Comparison of ENCODE assay signal across 16 mouse cellular contexts in the genomic region with DNA sequence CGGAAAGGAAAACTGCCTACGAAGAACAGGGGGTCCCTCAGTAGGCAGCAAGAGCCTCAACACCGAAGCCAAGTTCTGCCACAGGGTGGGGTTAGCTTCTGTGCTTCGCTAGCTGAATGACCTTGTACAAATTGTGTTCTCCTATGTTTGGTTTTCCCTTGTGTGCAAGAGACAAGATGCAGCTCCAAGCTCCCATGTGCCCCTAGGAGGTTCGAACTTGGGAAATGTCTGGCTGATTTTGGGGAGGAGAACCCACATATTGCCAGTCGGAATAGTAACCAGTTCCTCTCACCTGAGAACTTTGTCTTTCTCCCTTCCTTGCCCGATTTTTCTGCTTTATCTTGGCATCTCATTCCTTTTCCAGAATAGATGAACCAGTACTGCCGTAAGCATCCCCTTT. TPM values are rescaled to one million over a fixed set of nuclear protein-coding genes. Genes with fewer than 3 reads are reported as not detected.
DNase-seq lines count a peak whose midpoint lies in the region; ATAC-seq and TF ChIP-seq lines count a peak whose summit lies in the region.
"Had no signal": no experiment of that assay in that cellular context is flagged by ENCODE, and none has a peak within 500 bp of the region (broad histone marks: within the 10 kb centered on the region; RNA-seq: fewer than 3 reads in every experiment).

No protein-coding gene starts in this region.

- ATAC-seq in forebrain, embryonic 13.5 days: no peak
- no peak for ATAC-seq in hindbrain, embryonic 13.5 days (ENCODE audit: low FRiP score)
- ATAC-seq in midbrain, embryonic 15.5 days (replicated peaks): no peak
- no peak for ATAC-seq in megakaryocyte-erythroid progenitor cell, adult 5-6 weeks (replicated peaks; ENCODE audit: low FRiP score, low TSS enrichment, poor library complexity, severe bottlenecking)

- H3K36me3 ChIP-seq in forebrain, embryonic 13.5 days (ENCODE audit: poor library complexity, severe bottlenecking): no peaks in the 10 kb centered on the region
- no peaks in the 10 kb centered on the region for H3K36me3 ChIP-seq in forebrain, embryonic 10.5 days (replicated peaks)
- peaks cover 22% of the 10 kb centered on the region for H3K36me3 ChIP-seq in E14TG2a.4 (ENCODE audit: insufficient read depth, low read length)
- H3K36me3 ChIP-seq in hindbrain, embryonic 13.5 days: no peaks in the 10 kb centered on the region; the same call in 1 of the 2 replicates
- no peaks in the 10 kb centered on the region for H3K36me3 ChIP-seq in midbrain, embryonic 15.5 days (replicated peaks)
- H3K36me3 ChIP-seq: embryonic facial prominence, embryonic 15.5 days; heart, embryonic 10.5 days; liver, embryonic 15.5 days had no signal

- no peak overlapping the region for H3K9ac ChIP-seq in forebrain, embryonic 13.5 days
- peak overlapping the region; percentile 85 for H3K9ac ChIP-seq in hindbrain, embryonic 13.5 days
- peak overlapping the region; percentile 75 for H3K9ac ChIP-seq in midbrain, embryonic 15.5 days
- H3K9ac ChIP-seq: embryonic facial prominence, embryonic 15.5 days; liver, embryonic 15.5 days had no signal

- H3K4me1 ChIP-seq in forebrain, embryonic 13.5 days: peaks cover 40% of the 10 kb centered on the region
- peaks cover 28% of the 10 kb centered on the region for H3K4me1 ChIP-seq in forebrain, embryonic 10.5 days
- H3K4me1 ChIP-seq in E14TG2a.4 (replicated peaks; ENCODE audit: low read depth, low read length): peaks cover 42% of the 10 kb centered on the region
- H3K4me1 ChIP-seq in hindbrain, embryonic 13.5 days (replicated peaks): peaks cover 57% of the 10 kb centered on the region
- H3K4me1 ChIP-seq in midbrain, embryonic 15.5 days: peaks cover 37% of the 10 kb centered on the region

- WGBS in forebrain, embryonic 13.5 days: 24% methylated on average over 8 of the region's 8 CpGs
- 35% methylated on average over 8 of the region's 8 CpGs for WGBS in forebrain, embryonic 10.5 days
- WGBS in hindbrain, embryonic 13.5 days: 33% methylated on average over 8 of the region's 8 CpGs
- 33% methylated on average over 8 of the region's 8 CpGs for WGBS in midbrain, embryonic 15.5 days

- DNase-seq in forebrain, embryonic 10.5 days (ENCODE audit: extremely low spot score, low spot score): no peak
- DNase-seq in urinary bladder, adult 18-20 months (ENCODE audit: low spot score in 2 of 2): no peak
- no peak for DNase-seq in frontal cortex, postnatal 10 days (ENCODE audit: low spot score in 2 of 2)
- DNase-seq: kidney, adult 11 months had no signal

- H3K27me3 ChIP-seq in forebrain, embryonic 13.5 days: peaks cover 92% of the 10 kb centered on the region
- H3K27me3 ChIP-seq in forebrain, embryonic 10.5 days (ENCODE audit: poor library complexity, severe bottlenecking): peaks cover 100% of the 10 kb centered on the region
- H3K27me3 ChIP-seq in E14TG2a.4 (ENCODE audit: insufficient read depth, low read length): peaks cover 84% of the 10 kb centered on the region
- H3K27me3 ChIP-seq in hindbrain, embryonic 13.5 days: peaks cover 98% of the 10 kb centered on the region
- H3K27me3 ChIP-seq in midbrain, embryonic 15.5 days (replicated peaks): peaks cover 73% of the 10 kb centered on the region

- TF ChIP-seq CTCF in E14TG2a.4 (conservative IDR thresholded peaks at IDR 0.05; ENCODE audit: low read length): no peak

- no peaks in the 10 kb centered on the region for H3K9me3 ChIP-seq in forebrain, embryonic 13.5 days (replicated peaks)
- H3K9me3 ChIP-seq in forebrain, embryonic 10.5 days: no peaks in the 10 kb centered on the region
- H3K9me3 ChIP-seq in E14TG2a.4 (ENCODE audit: low read length): peaks cover 11% of the 10 kb centered on the region
- no peaks in the 10 kb centered on the region for H3K9me3 ChIP-seq in hindbrain, embryonic 13.5 days
- no peaks in the 10 kb centered on the region for H3K9me3 ChIP-seq in midbrain, embryonic 15.5 days
- H3K9me3 ChIP-seq: embryonic facial prominence, embryonic 15.5 days; G1E; heart, embryonic 10.5 days; liver, embryonic 15.5 days had no signal

- H3K4me2 ChIP-seq in forebrain, embryonic 13.5 days: peak overlapping the region; percentile 78
- peak overlapping the region; percentile 82 for H3K4me2 ChIP-seq in hindbrain, embryonic 13.5 days
- peak overlapping the region; percentile 91 for H3K4me2 ChIP-seq in midbrain, embryonic 15.5 days

- H3K27ac ChIP-seq in forebrain, embryonic 13.5 days: no peak overlapping the region
- H3K27ac ChIP-seq in forebrain, embryonic 10.5 days: no peak overlapping the region
- H3K27ac ChIP-seq in hindbrain, embryonic 13.5 days: no peak overlapping the region
- no peak overlapping the region for H3K27ac ChIP-seq in midbrain, embryonic 15.5 days
- H3K27ac ChIP-seq: embryonic facial prominence, embryonic 15.5 days; heart, embryonic 10.5 days; liver, embryonic 15.5 days; macrophage; stomach, postnatal 0 days had no signal

- H3K4me3 ChIP-seq in forebrain, embryonic 13.5 days: peak overlapping the region; percentile 58
- H3K4me3 ChIP-seq in forebrain, embryonic 10.5 days: no peak overlapping the region
- H3K4me3 ChIP-seq in E14TG2a.4 (replicated peaks; ENCODE audit: low read length): 0 out of 2 replicates have a peak overlapping the region, but pooled peaks have one; percentile 91
- H3K4me3 ChIP-seq in hindbrain, embryonic 13.5 days: peak overlapping the region; percentile 60
- H3K4me3 ChIP-seq in midbrain, embryonic 15.5 days: peak overlapping the region; percentile 71

RNA-seq across cellular contexts. Expression of a gene that starts 0.9 kb away (rescaled TPM):
- polyA plus RNA-seq in forebrain, embryonic 13.5 days (2015; fragmentation: Nextera tagmentation; extraction: Ambion mirVana): 0.37 and 0.50 TPM in 2 replicates
- 0.11 and 0.17 TPM in 2 replicates for polyA plus RNA-seq in forebrain, embryonic 10.5 days (2016; fragmentation: Nextera tagmentation; extraction: Ambion mirVana)
- polyA plus RNA-seq in hindbrain, embryonic 13.5 days (2015; fragmentation: Nextera tagmentation; extraction: Ambion mirVana): 3.1 and 3.4 TPM in 2 replicates
- polyA plus RNA-seq in midbrain, embryonic 15.5 days (2015; fragmentation: Nextera tagmentation; extraction: Ambion mirVana): 3.6 and 3.9 TPM in 2 replicates
- total RNA-seq in megakaryocyte-erythroid progenitor cell, adult 5-6 weeks (2014; fragmentation: Nextera tagmentation): 21.1 and 23.4 TPM in 2 replicates
- total RNA-seq in megakaryocyte-erythroid progenitor cell, adult 5-6 weeks (2017): 30.0 and 43.5 TPM in 2 replicates
- total RNA-seq: gastrocnemius, adult 18-20 months had no signal

RNA-seq across cellular contexts. Expression of a gene that starts 37.8 kb away (rescaled TPM):
- 61.7 and 73.0 TPM in 2 replicates for polyA plus RNA-seq in forebrain, embryonic 13.5 days (2015; fragmentation: Nextera tagmentation; extraction: Ambion mirVana)
- 61.5 and 64.3 TPM in 2 replicates for polyA plus RNA-seq in forebrain, embryonic 10.5 days (2016; fragmentation: Nextera tagmentation; extraction: Ambion mirVana)
- polyA plus RNA-seq in hindbrain, embryonic 13.5 days (2015; fragmentation: Nextera tagmentation; extraction: Ambion mirVana): 86.8 and 92.2 TPM in 2 replicates
- polyA plus RNA-seq in midbrain, embryonic 15.5 days (2015; fragmentation: Nextera tagmentation; extraction: Ambion mirVana): 110 and 113 TPM in 2 replicates
- 136 and 160 TPM in 2 replicates for total RNA-seq in megakaryocyte-erythroid progenitor cell, adult 5-6 weeks (2014; fragmentation: Nextera tagmentation)
- 116 and 165 TPM in 2 replicates for total RNA-seq in megakaryocyte-erythroid progenitor cell, adult 5-6 weeks (2017)

RNA-seq across cellular contexts. Expression of a gene that starts 53.7 kb away (rescaled TPM):
- polyA plus RNA-seq in forebrain, embryonic 13.5 days (2015; fragmentation: Nextera tagmentation; extraction: Ambion mirVana): 59.1 and 60.6 TPM in 2 replicates
- polyA plus RNA-seq in forebrain, embryonic 10.5 days (2016; fragmentation: Nextera tagmentation; extraction: Ambion mirVana): 56.8 and 58.2 TPM in 2 replicates
- 55.9 and 57.3 TPM in 2 replicates for polyA plus RNA-seq in hindbrain, embryonic 13.5 days (2015; fragmentation: Nextera tagmentation; extraction: Ambion mirVana)
- polyA plus RNA-seq in midbrain, embryonic 15.5 days (2015; fragmentation: Nextera tagmentation; extraction: Ambion mirVana): 58.2 and 59.7 TPM in 2 replicates
- total RNA-seq in megakaryocyte-erythroid progenitor cell, adult 5-6 weeks (2014; fragmentation: Nextera tagmentation): 38.3 and 51.3 TPM in 2 replicates
- total RNA-seq in megakaryocyte-erythroid progenitor cell, adult 5-6 weeks (2017): 66.9 and 68.5 TPM in 2 replicates
